Mouse (Mus musculus) stomach, postnatal 0 days (tissue): ENCODE measurements around the gene Gnas.

Experiments
- CTCF ChIP-seq: IDR thresholded peaks from 2 replicates; pipeline ENCODE4 v1.5.1; 2016; ENCODE audit warnings: antibody characterized with exemption, low read depth, mild to moderate bottlenecking, moderate library complexity
- EP300 ChIP-seq: optimal IDR thresholded peaks from 2 replicates; pipeline ENCODE3; 2016; ENCODE audit warnings: antibody characterized with exemption

GRCm38 (mm10) chr2:174299771-174300160, 15.6 kb downstream of the Gnas start:
- TF ChIP-seq CTCF (no peak), EP300 (no peak)
